ENCODE assay signal across 12 mouse cellular contexts in the genomic region with DNA sequence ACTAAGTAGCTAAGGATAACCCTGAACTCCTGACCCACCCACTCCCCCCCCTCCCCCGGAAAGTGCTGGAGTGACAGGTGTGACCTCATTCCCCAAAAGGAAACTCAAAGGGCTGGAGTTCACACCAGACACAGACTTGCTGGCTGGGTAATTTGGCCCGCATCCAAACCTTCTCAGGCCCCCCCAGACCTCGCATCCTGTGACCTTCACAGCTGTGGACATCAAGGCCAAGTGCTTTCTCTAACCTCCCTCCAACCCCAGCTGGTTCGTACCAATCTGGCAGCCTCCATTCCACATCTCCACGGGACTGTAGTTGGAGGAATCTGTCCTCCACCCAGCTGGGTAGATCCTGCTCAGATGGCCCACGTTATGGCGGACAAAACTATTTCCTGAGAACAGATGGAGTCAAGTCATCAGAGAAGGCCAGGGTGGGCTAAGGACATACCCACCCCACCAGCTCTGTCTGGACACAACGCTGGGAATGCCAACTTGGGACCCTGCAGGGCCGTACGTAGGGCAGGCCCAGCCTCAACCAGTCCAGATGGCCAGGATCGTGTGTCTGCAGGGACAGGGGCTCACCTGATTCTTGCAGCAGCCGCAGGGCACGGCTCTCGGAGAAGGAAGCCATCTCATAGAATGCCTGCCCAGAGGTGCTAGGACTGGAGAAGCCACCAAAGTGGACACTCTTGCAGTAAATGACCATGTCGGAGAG. TPM values are rescaled to one million over a fixed set of nuclear protein-coding genes. Genes with fewer than 3 reads are reported as not detected.
A peak's percentile ranks its signal among the peaks of the same experiment; 100 is the strongest.
DNase-seq lines count a peak whose midpoint lies in the region; ATAC-seq and TF ChIP-seq lines count a peak whose summit lies in the region.
"Had no signal": no experiment of that assay in that cellular context is flagged by ENCODE, and none has a peak within 500 bp of the region (broad histone marks: within the 10 kb centered on the region; RNA-seq: fewer than 3 reads in every experiment).

No protein-coding gene starts in this region.

- H3K36me3 ChIP-seq in heart, embryonic 14.5 days (ENCODE audit: control insufficient read depth, insufficient read depth, low read length), result peaks cover 59% of the 10 kb centered on the region
- H3K36me3 ChIP-seq in lung, postnatal 0 days (ENCODE audit: insufficient read depth, low read length), result no peaks in the 10 kb centered on the region
- H3K36me3 ChIP-seq: liver, embryonic 15.5 days had no signal

- H3K4me1 ChIP-seq in heart, embryonic 14.5 days (ENCODE audit: control insufficient read depth in 2 of 2, insufficient read depth in 2 of 2, low read length in 2 of 2), result peaks cover 12 to 14% of the 10 kb centered on the region in 2 experiments
- no peaks in the 10 kb centered on the region for H3K4me1 ChIP-seq in lung, postnatal 0 days (ENCODE audit: insufficient read depth, low read depth, low read length)
- H3K4me1 ChIP-seq: neural tube, embryonic 15.5 days had no signal

- no peaks in the 10 kb centered on the region for H3K9me3 ChIP-seq in heart, embryonic 14.5 days (ENCODE audit: control insufficient read depth, low read length)
- no peaks in the 10 kb centered on the region for H3K9me3 ChIP-seq in lung, postnatal 0 days (ENCODE audit: low read length)
- H3K9me3 ChIP-seq: forebrain, embryonic 10.5 days; liver, embryonic 15.5 days; neural tube, embryonic 15.5 days had no signal

- 0 out of 2 replicates have a peak overlapping the region, but pooled peaks have one; percentile 11 for H3K9ac ChIP-seq in heart, embryonic 14.5 days (ENCODE audit: low read length)
- H3K9ac ChIP-seq in lung, postnatal 0 days (replicated peaks; ENCODE audit: low read depth), result no peak overlapping the region
- H3K9ac ChIP-seq: liver, embryonic 15.5 days; neural tube, embryonic 15.5 days had no signal

- H3K27ac ChIP-seq in heart, embryonic 14.5 days (replicated peaks in 1 of 2; ENCODE audit: control insufficient read depth in 1 of 2, insufficient read depth in 1 of 2, low read depth in 2 of 2, low read length in 2 of 2), result peak overlapping the region; percentile 2 to 28; a peak in 2 of 4 replicates
- no peak overlapping the region for H3K27ac ChIP-seq in lung, postnatal 0 days (ENCODE audit: low read length)
- no peak overlapping the region for H3K27ac ChIP-seq in layer of hippocampus, adult 2 months
- H3K27ac ChIP-seq: forebrain, embryonic 10.5 days; liver, embryonic 15.5 days; neural tube, embryonic 15.5 days had no signal

- 66% methylated on average over 15 of the region's 15 CpGs for WGBS in heart, embryonic 14.5 days
- WGBS in lung, postnatal 0 days, result 66% methylated on average over 15 of the region's 15 CpGs

- no peak for ATAC-seq in heart, embryonic 14.5 days (ENCODE audit: insufficient number of reproducible peaks, insufficient read depth, low FRiP score, low read depth)
- 0 out of 2 replicates have a peak, but pooled peaks have one; percentile 14 for ATAC-seq in lung, postnatal 0 days

- no peaks in the 10 kb centered on the region for H3K27me3 ChIP-seq in heart, embryonic 14.5 days (ENCODE audit: control insufficient read depth, insufficient read depth, low read length)
- no peaks in the 10 kb centered on the region for H3K27me3 ChIP-seq in lung, postnatal 0 days (replicated peaks; ENCODE audit: insufficient read depth, low read length)
- H3K27me3 ChIP-seq: liver, embryonic 15.5 days; neural tube, embryonic 15.5 days had no signal

- DNase-seq in heart, adult 18-20 months, result no peak
- no peak for DNase-seq in lung, postnatal 0 days (ENCODE audit: low spot score)
- DNase-seq in lung, postnatal 36 days, result no peak
- DNase-seq in adrenal gland, postnatal 36 days, result peak; percentile 35 to 62
- peak; percentile 65 to 69 for DNase-seq in kidney, postnatal 25 days
- DNase-seq in layer of hippocampus, adult 2 months (ENCODE audit: low spot score in 2 of 2), result no peak
- DNase-seq: cerebellum, adult 8-10 months had no signal

- no peak for TF ChIP-seq EP300 in lung, postnatal 0 days (IDR thresholded peaks at IDR 0.05)

- H3K4me2 ChIP-seq in heart, embryonic 14.5 days (ENCODE audit: low read length), result no peak overlapping the region
- H3K4me2 ChIP-seq in lung, postnatal 0 days (replicated peaks; ENCODE audit: low read depth, low read length), result no peak overlapping the region
- H3K4me2 ChIP-seq: liver, embryonic 15.5 days; neural tube, embryonic 15.5 days had no signal

- no peak for TF ChIP-seq CTCF in lung, postnatal 0 days (IDR thresholded peaks at IDR 0.05)
- no peak for TF ChIP-seq CTCF in layer of hippocampus, adult 2 months (conservative IDR thresholded peaks at IDR 0.05)

- no peak overlapping the region for H3K4me3 ChIP-seq in heart, embryonic 14.5 days (ENCODE audit: control insufficient read depth in 1 of 2, insufficient read depth in 1 of 2, low read depth in 1 of 2, low read length in 2 of 2)
- no peak overlapping the region for H3K4me3 ChIP-seq in lung, postnatal 0 days (ENCODE audit: low read depth, low read length)
- H3K4me3 ChIP-seq in layer of hippocampus, adult 2 months, result no peak overlapping the region
- H3K4me3 ChIP-seq: forebrain, embryonic 10.5 days; liver, embryonic 15.5 days; neural tube, embryonic 15.5 days had no signal

RNA-seq across cellular contexts. Expression of gene Plcd1, which starts 20.0 kb away (rescaled TPM):
- 14.9 and 18.1 TPM in 2 replicates for polyA plus RNA-seq in heart, embryonic 14.5 days (2014; fragmentation: Nextera tagmentation; extraction: Ambion mirVana)
- total RNA-seq in heart, adult 18-20 months (2021), result 10 to 100 TPM; 14.1 to 16.5 TPM
- polyA plus RNA-seq in lung, postnatal 0 days (2015; fragmentation: Nextera tagmentation; extraction: Ambion mirVana), result 9.1 and 10.4 TPM in 2 replicates
- total RNA-seq in adrenal gland, postnatal 36 days (2021), result 1 to 10 TPM; 8.0 to 9.6 TPM
- 10 to 100 TPM; 10.7 to 11.7 TPM for total RNA-seq in layer of hippocampus, adult 2 months (2021)

RNA-seq across cellular contexts. Expression of gene Vill, which starts 20.8 kb away (rescaled TPM):
- 10.7 and 11.2 TPM in 2 replicates for polyA plus RNA-seq in heart, embryonic 14.5 days (2014; fragmentation: Nextera tagmentation; extraction: Ambion mirVana)
- total RNA-seq in heart, adult 18-20 months (2021), result 1 to 10 TPM in 1 of 2 experiments, under 1 TPM in 1; 0.42 to 1.3 TPM
- 16.6 and 20.0 TPM in 2 replicates for polyA plus RNA-seq in lung, postnatal 0 days (2015; fragmentation: Nextera tagmentation; extraction: Ambion mirVana)
- 1 to 10 TPM in 1 of 2 experiments, under 1 TPM in 1; 0.66 to 1.4 TPM for total RNA-seq in adrenal gland, postnatal 36 days (2021)
- total RNA-seq in layer of hippocampus, adult 2 months (2021), result under 1 TPM; 0.54 to 0.71 TPM

RNA-seq across cellular contexts. Expression of gene Dlec1, which starts 28.9 kb away (rescaled TPM):
- polyA plus RNA-seq in heart, embryonic 14.5 days (2014; fragmentation: Nextera tagmentation; extraction: Ambion mirVana), result 0.50 and 0.55 TPM in 2 replicates
- under 1 TPM in 1 of 2 experiments, not detected in 1; 0.64 TPM for total RNA-seq in heart, adult 18-20 months (2021)
- 0.57 and 0.64 TPM in 2 replicates for polyA plus RNA-seq in lung, postnatal 0 days (2015; fragmentation: Nextera tagmentation; extraction: Ambion mirVana)
- 1 to 10 TPM; 1.7 to 2.3 TPM for total RNA-seq in adrenal gland, postnatal 36 days (2021)
- 1 to 10 TPM; 3.0 to 3.3 TPM for total RNA-seq in layer of hippocampus, adult 2 months (2021)
- total RNA-seq: megakaryocyte, adult 5-6 weeks had no signal
- polyA plus RNA-seq: liver, embryonic 15.5 days had no signal

Comparison
In these comparisons a context has a peak if more than half of its experiments do, and no peak if none do; other contexts are left out.
1. H3K27ac ChIP-seq: peak in heart, embryonic 14.5 days (2 of 2); none in lung, postnatal 0 days (single experiment) and layer of hippocampus, adult 2 months (single experiment).
2. DNase-seq: peak in adrenal gland, postnatal 36 days (2 of 2) and kidney, postnatal 25 days (2 of 2); none in heart, adult 18-20 months (0 of 2), lung, postnatal 0 days (single experiment), lung, postnatal 36 days (single experiment) and layer of hippocampus, adult 2 months (0 of 2).